Mouse (Mus musculus) kidney, adult 2 months (tissue): Measurements from ENCODE around the gene Lgals12. TPM values are rescaled to one million over a fixed set of nuclear protein-coding genes. Genes with fewer than 3 reads are reported as not detected.
A peak's percentile ranks its signal among the peaks of the same experiment; 100 is the strongest.

Experiments used
- DNase-seq: peaks from one replicate; pipeline ENCODE4 v3.0.0; 2021
- H3K27ac ChIP-seq: fragments of 200-500 bp; 2 replicates; pipeline ENCODE4 v1.5.1; 2012; ENCODE audit warnings: low read depth, low read length, control low read depth, inconsistent platforms; ENCODE audit not compliant: insufficient read depth
- H3K27me3 ChIP-seq: fragments of 200-500 bp; replicated peaks from 2 replicates; pipeline ENCODE4 v1.6.1; 2012; ENCODE audit warnings: mild to moderate bottlenecking, moderate library complexity, low read length, inconsistent platforms; ENCODE audit not compliant: control insufficient read depth, insufficient read depth
- H3K36me3 ChIP-seq: fragments of 200-500 bp; 2 replicates; pipeline ENCODE4 v1.6.1; 2012; ENCODE audit warnings: mild to moderate bottlenecking, moderate library complexity, low read length, inconsistent platforms; ENCODE audit not compliant: control insufficient read depth, insufficient read depth
- H3K4me1 ChIP-seq: fragments of 200-500 bp; 2 replicates; pipeline ENCODE4 v1.6.1; 2011; ENCODE audit warnings: low read length; ENCODE audit not compliant: control insufficient read depth, insufficient read depth
- H3K4me3 ChIP-seq: fragments of 200-500 bp; 2 replicates; pipeline ENCODE4 v1.5.1; 2011; ENCODE audit warnings: mild to moderate bottlenecking, low read depth, low read length, control low read depth; ENCODE audit not compliant: insufficient read depth
- CTCF ChIP-seq: fragments of 200-500 bp; conservative IDR thresholded peaks from 2 replicates; pipeline ENCODE4 v1.5.1; 2011; ENCODE audit warnings: low read depth, mild to moderate bottlenecking, control low read depth, low read length, moderate library complexity, mixed read lengths; ENCODE audit not compliant: insufficient read depth, insufficient read length
- POLR2A ChIP-seq: fragments of 200-500 bp; IDR thresholded peaks from one replicate; pipeline ENCODE4 v1.6.1; 2011; ENCODE audit warnings: low read depth, low read length, control low read depth
- WGBS: fragments of 180-500 bp; shearing (Covaris S2); methylation state at CpG from one replicate; pipeline ENCODE4 v1.1.7; 2018; 5-methylcytosine and 5-hydroxymethylcytosine counted together
- polyA plus RNA-seq: library from polyadenylated mRNA; depleted of rRNA; stranded (reverse); fragments of >200 nt; gene quantifications from 2 replicates; pipeline ENCODE4 v1.2.3, GENCODE M21; 2012

Gene Lgals12
- polyA plus RNA-seq, 1 experiment: 5.1 TPM

DNA sequence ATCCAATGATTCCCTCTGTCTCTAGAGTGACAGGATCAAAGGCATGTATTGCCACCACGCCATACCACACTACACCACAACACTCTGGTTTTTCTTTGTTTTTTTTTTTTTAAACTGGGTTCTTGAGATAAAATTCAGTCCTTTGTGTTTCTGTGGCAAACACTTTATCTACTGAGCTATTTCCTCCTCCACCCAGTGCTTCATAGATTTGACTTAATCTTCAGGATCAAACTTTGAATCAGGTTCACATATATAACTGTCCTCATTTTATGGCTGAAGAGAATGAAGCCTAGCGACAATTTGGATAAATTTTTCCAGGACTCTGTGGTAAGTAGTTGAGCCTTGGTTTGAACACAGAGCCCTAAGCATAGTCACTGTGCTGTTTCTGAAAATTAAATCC is 43.3 kb downstream of the Lgals12 start:
- Histone ChIP-seq H3K27me3 (no peaks in the 10 kb centered on the region; the same call in 1 of the 2 replicates), H3K36me3 (no peaks in the 10 kb centered on the region), H3K27ac (no peak overlapping the region), H3K4me3 (no peak overlapping the region), H3K4me1 (no peaks in the 10 kb centered on the region)
- 95% methylated on average over 2 of the region's 2 CpGs for WGBS
- DNase-seq: no peak
- no peak for TF ChIP-seq POLR2A
- TF ChIP-seq CTCF: no peak

DNA sequence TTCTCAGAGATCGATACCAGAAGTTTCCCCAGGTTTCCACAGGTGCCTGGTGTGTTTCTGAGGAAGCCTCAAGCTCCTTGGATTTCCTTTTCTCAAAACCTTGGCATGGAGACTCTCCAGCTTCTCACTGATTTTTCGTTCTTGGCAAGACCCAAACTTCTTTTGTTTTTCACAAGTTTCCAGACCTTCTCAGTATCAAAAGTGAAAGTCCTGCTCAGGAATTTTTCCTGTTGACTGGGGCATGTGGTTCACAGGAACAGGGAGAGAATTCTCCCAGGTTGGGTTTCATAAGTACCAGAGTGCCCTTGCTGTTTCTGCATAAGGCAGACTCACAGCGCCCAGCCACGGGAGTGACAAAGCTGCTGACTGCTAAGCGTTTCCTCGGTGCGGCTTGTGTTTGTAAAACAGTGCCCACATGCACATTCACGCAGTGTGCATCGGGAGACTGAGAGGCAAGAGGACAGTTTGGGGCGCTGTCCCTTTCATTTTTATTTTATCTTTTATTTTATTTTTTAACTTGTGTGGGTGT is 44.3 kb downstream of the Lgals12 start:
- no peaks in the 10 kb centered on the region; the same call in 1 of the 2 replicates for H3K27me3 ChIP-seq
- 67% methylated on average over 10 of the region's 10 CpGs for WGBS
- H3K4me1 ChIP-seq: peaks cover 4% of the 10 kb centered on the region; the same call in 1 of the 2 replicates
- TF ChIP-seq CTCF: no peak
- no peak for TF ChIP-seq POLR2A
- DNase-seq: peak; percentile 45
- H3K4me3 ChIP-seq: no peak overlapping the region
- no peak overlapping the region for H3K27ac ChIP-seq
- H3K36me3 ChIP-seq: no peaks in the 10 kb centered on the region

DNA sequence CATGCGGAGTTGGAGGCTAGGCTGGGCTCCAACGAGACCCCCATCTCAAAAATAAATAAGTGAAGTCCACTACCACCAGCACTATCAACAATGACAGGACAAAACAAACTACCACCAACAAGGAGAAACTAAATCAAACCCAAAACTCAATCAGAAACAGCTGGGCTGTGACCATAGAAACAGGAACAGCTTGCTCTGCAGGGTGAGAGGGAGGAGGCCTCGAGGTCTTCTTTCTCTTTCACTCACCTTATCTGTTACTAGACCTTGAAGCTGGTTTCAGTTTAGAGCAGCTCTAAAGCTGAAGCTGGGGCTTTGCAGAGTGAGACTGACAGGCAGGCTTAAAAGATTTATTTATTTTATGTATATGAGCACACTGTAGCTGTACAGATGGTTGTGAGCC is 45.5 kb downstream of the Lgals12 start:
- Histone ChIP-seq H3K4me1 (peaks cover 4% of the 10 kb centered on the region; the same call in 1 of the 2 replicates), H3K27ac (no peak overlapping the region), H3K36me3 (no peaks in the 10 kb centered on the region), H3K4me3 (no peak overlapping the region), H3K27me3 (no peaks in the 10 kb centered on the region; the same call in 1 of the 2 replicates)
- DNase-seq: no peak
- TF ChIP-seq CTCF (no peak), POLR2A (no peak)
- WGBS: 82% methylated on average over 3 of the region's 3 CpGs

DNA sequence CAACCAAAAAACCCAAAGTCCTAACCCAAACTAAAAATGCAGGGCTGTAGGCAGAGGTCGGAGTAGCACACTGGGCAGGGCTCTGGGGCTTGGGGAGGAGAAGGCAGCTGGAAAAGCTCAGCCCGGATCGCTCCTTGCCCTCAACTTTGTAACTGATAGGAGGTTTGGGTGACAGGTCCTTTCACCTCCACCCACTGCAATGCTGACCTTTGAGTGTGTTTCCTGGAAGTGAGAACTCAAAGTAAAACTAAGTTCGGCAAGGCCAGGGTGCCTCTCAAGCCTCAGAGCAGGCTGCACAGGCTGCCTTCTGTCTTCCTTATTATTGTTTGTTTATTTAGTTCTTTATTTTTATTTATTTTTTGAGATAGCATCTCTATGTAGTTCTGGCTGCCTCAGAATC is 47.0 kb downstream of the Lgals12 start:
- 64% methylated on average over 4 of the region's 4 CpGs for WGBS
- DNase-seq: peak; percentile 17
- no peak for TF ChIP-seq POLR2A
- TF ChIP-seq CTCF: no peak
- Histone ChIP-seq H3K4me3 (no peak overlapping the region), H3K27ac (no peak overlapping the region), H3K27me3 (no peaks in the 10 kb centered on the region; the same call in 1 of the 2 replicates), H3K36me3 (no peaks in the 10 kb centered on the region), H3K4me1 (peaks cover 4% of the 10 kb centered on the region; the same call in 1 of the 2 replicates)

DNA sequence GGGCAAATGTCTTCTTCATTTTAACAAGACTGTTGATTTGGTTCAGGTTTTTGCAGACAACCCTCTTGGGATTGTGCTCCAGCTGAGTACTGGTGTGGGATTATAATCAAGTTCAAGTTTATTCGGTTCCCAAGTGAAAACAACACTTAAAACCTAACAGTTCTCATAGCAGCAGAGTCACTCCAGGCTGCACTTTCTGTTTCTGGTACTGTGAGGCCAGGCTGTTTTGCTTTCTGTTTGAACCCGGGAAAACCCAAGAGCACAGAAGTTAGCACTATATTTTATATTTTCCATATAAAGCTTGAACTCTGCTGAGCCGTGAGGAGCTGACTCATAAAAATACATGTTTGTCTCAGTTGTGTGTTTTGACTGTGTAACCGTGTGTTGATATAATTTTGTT is 48.3 kb downstream of the Lgals12 start:
- DNase-seq: no peak
- TF ChIP-seq POLR2A (no peak), CTCF (no peak)
- Histone ChIP-seq H3K27me3 (no peaks in the 10 kb centered on the region; the same call in 1 of the 2 replicates), H3K27ac (no peak overlapping the region), H3K36me3 (no peaks in the 10 kb centered on the region), H3K4me1 (peaks cover 4% of the 10 kb centered on the region; the same call in 1 of the 2 replicates), H3K4me3 (peak overlapping the region; percentile 58; the same call in 1 of the 2 replicates)
- 67% methylated on average over 4 of the region's 4 CpGs for WGBS

DNA sequence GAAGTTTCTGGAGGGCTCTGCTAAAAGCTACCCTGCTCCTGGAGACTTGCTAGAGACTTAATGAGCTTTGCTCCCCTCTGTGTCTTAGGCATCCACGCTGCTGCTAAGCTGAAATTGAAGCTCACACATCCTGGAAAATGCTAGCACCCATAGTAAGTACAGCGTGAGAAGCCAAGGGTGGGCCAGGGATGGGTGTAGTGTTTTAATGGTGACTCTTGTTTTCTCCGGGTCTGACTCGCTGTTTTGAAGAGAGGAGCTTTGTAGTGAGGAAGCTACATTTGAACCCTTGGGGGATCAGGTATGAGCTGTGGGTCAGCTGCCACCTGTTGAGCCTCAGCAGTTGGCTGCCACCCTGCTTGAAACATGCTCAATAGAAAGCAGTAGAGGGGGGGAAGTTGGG is 49.1 kb downstream of the Lgals12 start:
- no peaks in the 10 kb centered on the region; the same call in 1 of the 2 replicates for H3K27me3 ChIP-seq
- H3K36me3 ChIP-seq: no peaks in the 10 kb centered on the region
- H3K4me3 ChIP-seq: peak overlapping the region; percentile 58
- no peak overlapping the region for H3K27ac ChIP-seq
- WGBS: 7% methylated on average over 4 of the region's 4 CpGs
- peaks cover 4% of the 10 kb centered on the region; the same call in 1 of the 2 replicates for H3K4me1 ChIP-seq
- no peak for DNase-seq
- no peak for TF ChIP-seq CTCF
- TF ChIP-seq POLR2A: no peak

DNA sequence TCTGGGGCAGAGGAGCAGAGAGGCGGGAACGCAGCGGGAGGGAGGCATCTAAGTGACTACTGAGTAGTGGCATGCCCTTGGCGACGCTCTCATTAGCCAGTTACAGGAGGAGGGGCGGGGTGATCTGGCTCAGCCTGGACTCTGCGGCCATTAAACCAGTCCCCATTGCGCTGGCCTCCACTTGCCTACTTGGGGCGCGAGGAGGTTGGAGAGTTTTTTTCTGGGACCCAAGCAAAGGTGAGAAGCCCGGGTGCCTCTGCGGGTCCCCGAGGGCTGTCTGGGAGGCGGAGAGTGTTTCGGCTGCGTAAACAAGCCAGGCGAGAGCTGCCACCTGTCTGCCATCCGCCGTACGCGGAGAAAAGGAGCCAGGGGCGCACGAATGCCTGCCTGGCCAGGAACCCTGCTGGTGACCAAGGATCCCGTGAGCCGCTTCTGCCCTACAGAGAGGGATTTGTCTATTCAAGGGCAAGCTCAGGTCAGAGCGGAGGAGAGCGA is 49.6 kb downstream of the Lgals12 start, which contains the start of gene Pla2g16:
Gene Pla2g16, plus strand, starts transcription at position 132 of the 495 bp plus-strand sequence.
- peaks cover 4% of the 10 kb centered on the region; the same call in 1 of the 2 replicates for H3K4me1 ChIP-seq
- 0% methylated on average over 27 of the region's 27 CpGs for WGBS
- H3K36me3 ChIP-seq: no peaks in the 10 kb centered on the region
- 0 out of 2 replicates have a peak, but pooled peaks have one; percentile 6 for TF ChIP-seq CTCF
- TF ChIP-seq POLR2A: peak; percentile 61
- 0 out of 2 replicates have a peak within 1 kb of the TSS, but pooled peaks have one; percentile 18 for H3K27ac ChIP-seq
- H3K27me3 ChIP-seq: no peaks in the 10 kb centered on the region; the same call in 1 of the 2 replicates
- DNase-seq: peak; percentile 89
- H3K4me3 ChIP-seq: peak within 1 kb of the TSS; percentile 58
